Mouse (Mus musculus): ENCODE data around the gene Efcab2. TPM values are rescaled to one million over a fixed set of nuclear protein-coding genes. Genes with fewer than 3 reads are reported as not detected.

Efcab2 gene
- polyA plus RNA-seq, 1 experiment, result 0.49 TPM

- Histone ChIP-seq H3K27ac (ENCODE audit: control insufficient read depth, insufficient read depth, low read length) (peak overlapping the region; percentile 77), H3K36me3 (ENCODE audit: control insufficient read depth, insufficient read depth, low read length) (no peaks in the 10 kb centered on the region), H3K4me1 (replicated peaks; ENCODE audit: control insufficient read depth, insufficient read depth, low read length) (peaks cover 4% of the 10 kb centered on the region), H3K4me3 (ENCODE audit: control insufficient read depth, insufficient read depth, low read length) (peak overlapping the region; percentile 45), H3K27me3 (ENCODE audit: control insufficient read depth, insufficient read depth, low read length) (no peaks in the 10 kb centered on the region)
- TF ChIP-seq POLR2A (IDR thresholded peaks at IDR 0.05; ENCODE audit: control insufficient read depth, extremely low read depth, insufficient read depth, low read length, poor library complexity), result peak; percentile 75
- peak; percentile 41; the same call in 1 of the 2 replicates for TF ChIP-seq CTCF (IDR thresholded peaks at IDR 0.05; ENCODE audit: borderline replicate concordance, control insufficient read depth, extremely low read depth, insufficient read depth, low read length, poor library complexity)
- 6% methylated on average over 36 of the region's 36 CpGs for WGBS
- peak; percentile 89 for DNase-seq
Measured at GRCm38 (mm10) chr1:178368548-178369271, 37.2 kb upstream of the Efcab2 start.

DNA sequence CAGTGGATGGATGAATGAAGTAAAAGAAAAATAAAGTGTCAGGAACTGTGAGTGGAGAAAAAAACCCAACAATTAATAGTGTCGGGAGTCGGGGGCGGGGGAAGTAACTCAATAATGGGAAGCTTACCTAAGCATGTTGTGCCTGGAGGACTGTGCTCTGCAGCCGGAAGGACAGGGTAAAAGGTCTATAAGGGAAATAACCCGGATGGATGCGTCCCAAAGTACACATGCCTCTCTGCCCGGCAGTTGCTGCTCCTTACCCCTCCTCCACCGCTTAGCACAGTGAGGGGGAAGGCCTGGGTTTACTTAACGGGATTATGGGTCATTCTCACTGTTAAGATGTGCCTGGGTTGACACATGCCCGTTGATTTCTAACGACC lies 36.6 kb upstream of the Efcab2 start:
- no peaks in the 10 kb centered on the region for H3K27me3 ChIP-seq (ENCODE audit: control insufficient read depth, insufficient read depth, low read length)
- peak overlapping the region; percentile 62 for H3K27ac ChIP-seq (ENCODE audit: control insufficient read depth, insufficient read depth, low read length)
- H3K4me1 ChIP-seq (replicated peaks; ENCODE audit: control insufficient read depth, insufficient read depth, low read length), result peaks cover 4% of the 10 kb centered on the region
- TF ChIP-seq CTCF (IDR thresholded peaks at IDR 0.05; ENCODE audit: borderline replicate concordance, control insufficient read depth, extremely low read depth, insufficient read depth, low read length, poor library complexity) (no peak), POLR2A (IDR thresholded peaks at IDR 0.05; ENCODE audit: control insufficient read depth, extremely low read depth, insufficient read depth, low read length, poor library complexity) (no peak)
- under 1% methylated on average over 11 of the region's 11 CpGs for WGBS
- peak; percentile 40 for DNase-seq
- no peaks in the 10 kb centered on the region for H3K36me3 ChIP-seq (ENCODE audit: control insufficient read depth, insufficient read depth, low read length)
- H3K4me3 ChIP-seq (ENCODE audit: control insufficient read depth, insufficient read depth, low read length), result peak overlapping the region; percentile 45

DNA sequence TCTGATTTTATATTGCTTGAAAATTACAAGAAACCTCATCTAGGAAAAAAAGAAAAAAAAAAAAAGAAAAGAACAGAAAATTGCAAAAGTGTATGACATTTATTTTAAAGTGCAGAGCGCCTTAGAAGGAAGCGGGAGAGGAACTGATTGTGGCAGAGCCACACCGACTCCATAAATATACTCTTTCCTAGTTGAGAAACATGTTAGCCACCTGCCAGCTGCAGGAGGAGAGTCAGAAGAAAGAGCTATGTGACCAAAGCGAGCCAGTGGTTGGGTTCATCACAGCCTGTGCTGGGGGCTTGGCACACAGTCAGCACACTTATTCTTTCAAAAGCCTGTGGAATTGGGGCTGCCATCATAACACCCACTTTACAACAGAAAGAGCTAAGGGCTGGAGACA lies 33.2 kb upstream of the Efcab2 start:
- no peak overlapping the region for H3K4me3 ChIP-seq (ENCODE audit: control insufficient read depth, insufficient read depth, low read length)
- no peaks in the 10 kb centered on the region for H3K36me3 ChIP-seq (ENCODE audit: control insufficient read depth, insufficient read depth, low read length)
- peaks cover 4% of the 10 kb centered on the region for H3K4me1 ChIP-seq (replicated peaks; ENCODE audit: control insufficient read depth, insufficient read depth, low read length)
- DNase-seq, result no peak
- TF ChIP-seq CTCF (IDR thresholded peaks at IDR 0.05; ENCODE audit: borderline replicate concordance, control insufficient read depth, extremely low read depth, insufficient read depth, low read length, poor library complexity) (no peak), POLR2A (IDR thresholded peaks at IDR 0.05; ENCODE audit: control insufficient read depth, extremely low read depth, insufficient read depth, low read length, poor library complexity) (no peak)
- H3K27me3 ChIP-seq (ENCODE audit: control insufficient read depth, insufficient read depth, low read length), result no peaks in the 10 kb centered on the region
- WGBS, result 57% methylated on average over 4 of the region's 4 CpGs
- H3K27ac ChIP-seq (ENCODE audit: control insufficient read depth, insufficient read depth, low read length), result no peak overlapping the region

- Histone ChIP-seq H3K27me3 (ENCODE audit: control insufficient read depth, insufficient read depth, low read length) (no peaks in the 10 kb centered on the region), H3K4me3 (ENCODE audit: control insufficient read depth, insufficient read depth, low read length) (no peak overlapping the region), H3K36me3 (ENCODE audit: control insufficient read depth, insufficient read depth, low read length) (no peaks in the 10 kb centered on the region), H3K4me1 (replicated peaks; ENCODE audit: control insufficient read depth, insufficient read depth, low read length) (no peaks in the 10 kb centered on the region), H3K27ac (ENCODE audit: control insufficient read depth, insufficient read depth, low read length) (no peak overlapping the region)
- no peak for TF ChIP-seq POLR2A (IDR thresholded peaks at IDR 0.05; ENCODE audit: control insufficient read depth, extremely low read depth, insufficient read depth, low read length, poor library complexity)
- TF ChIP-seq CTCF (IDR thresholded peaks at IDR 0.05; ENCODE audit: borderline replicate concordance, control insufficient read depth, extremely low read depth, insufficient read depth, low read length, poor library complexity), result no peak
- no peak for DNase-seq
Measured at GRCm38 (mm10) chr1:178375381-178375780, 30.5 kb upstream of the Efcab2 start.

GRCm38 (mm10) chr1:178376061-178376460 lies 29.8 kb upstream of the Efcab2 start:
- Histone ChIP-seq H3K4me3 (ENCODE audit: control insufficient read depth, insufficient read depth, low read length) (no peak overlapping the region), H3K27me3 (ENCODE audit: control insufficient read depth, insufficient read depth, low read length) (no peaks in the 10 kb centered on the region), H3K36me3 (ENCODE audit: control insufficient read depth, insufficient read depth, low read length) (no peaks in the 10 kb centered on the region), H3K27ac (ENCODE audit: control insufficient read depth, insufficient read depth, low read length) (no peak overlapping the region), H3K4me1 (replicated peaks; ENCODE audit: control insufficient read depth, insufficient read depth, low read length) (no peaks in the 10 kb centered on the region)
- DNase-seq, result no peak
- TF ChIP-seq POLR2A (IDR thresholded peaks at IDR 0.05; ENCODE audit: control insufficient read depth, extremely low read depth, insufficient read depth, low read length, poor library complexity) (no peak), CTCF (IDR thresholded peaks at IDR 0.05; ENCODE audit: borderline replicate concordance, control insufficient read depth, extremely low read depth, insufficient read depth, low read length, poor library complexity) (no peak)
- 93% methylated on average over 2 of the region's 2 CpGs for WGBS

DNA sequence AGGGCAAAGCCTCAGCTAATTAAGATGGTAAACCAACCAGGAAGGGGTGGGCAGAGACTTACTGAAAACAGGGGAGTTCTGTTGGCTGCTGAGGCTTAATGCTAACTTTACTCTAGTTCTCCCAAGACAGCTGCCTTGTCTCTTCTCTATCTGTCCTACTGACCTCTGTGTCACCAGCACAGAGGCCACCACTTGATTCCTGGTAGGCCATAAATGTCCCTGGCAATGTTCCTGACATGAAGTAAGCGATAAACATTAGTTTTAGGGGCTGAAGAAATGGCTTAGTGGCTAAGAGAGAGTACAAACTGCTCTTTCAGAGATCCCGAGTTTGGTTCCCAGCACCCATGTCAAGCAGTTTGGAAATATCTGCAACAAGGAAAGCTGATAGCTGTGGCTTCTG lies 29.0 kb upstream of the Efcab2 start:
- no peak for TF ChIP-seq CTCF (IDR thresholded peaks at IDR 0.05; ENCODE audit: borderline replicate concordance, control insufficient read depth, extremely low read depth, insufficient read depth, low read length, poor library complexity)
- TF ChIP-seq POLR2A (IDR thresholded peaks at IDR 0.05; ENCODE audit: control insufficient read depth, extremely low read depth, insufficient read depth, low read length, poor library complexity), result no peak
- 88% methylated on average over 2 of the region's 2 CpGs for WGBS
- Histone ChIP-seq H3K27ac (ENCODE audit: control insufficient read depth, insufficient read depth, low read length) (no peak overlapping the region), H3K36me3 (ENCODE audit: control insufficient read depth, insufficient read depth, low read length) (no peaks in the 10 kb centered on the region), H3K27me3 (ENCODE audit: control insufficient read depth, insufficient read depth, low read length) (no peaks in the 10 kb centered on the region), H3K4me1 (replicated peaks; ENCODE audit: control insufficient read depth, insufficient read depth, low read length) (no peaks in the 10 kb centered on the region), H3K4me3 (ENCODE audit: control insufficient read depth, insufficient read depth, low read length) (no peak overlapping the region)
- DNase-seq, result no peak
